Mouse (Mus musculus) limb, embryonic 14.5 days (tissue): ENCODE measurements around the gene Nkx1-2. TPM values are rescaled to one million over a fixed set of nuclear protein-coding genes. Genes with fewer than 3 reads are reported as not detected.
A peak's percentile ranks its signal among the peaks of the same experiment; 100 is the strongest.

Source experiments
- ATAC-seq: fragments of 200-750 bp; cut with Nextera tagmentation; 2 replicates; pipeline ENCODE4 v1.8.0; 2017; ENCODE audit warnings: low read depth, moderate number of reproducible peaks, moderate TSS enrichment; ENCODE audit not compliant: low FRiP score
- DNase-seq: peaks from one replicate; pipeline ENCODE4 v3.0.0-alpha.2; 2015; ENCODE audit warnings: low spot score
- H3K27ac ChIP-seq: fragments of 300-500 bp; sonication (generic); replicated peaks from 2 replicates; pipeline ENCODE4 v1.5.1; 2014; ENCODE audit warnings: low read depth, mild to moderate bottlenecking, low read length, moderate library complexity, mixed read lengths
- H3K27me3 ChIP-seq: fragments of 300-500 bp; sonication (generic); 2 replicates; pipeline ENCODE4 v1.6.1; 2014; ENCODE audit warnings: low read length, mixed read lengths; ENCODE audit not compliant: control insufficient read depth, insufficient read depth
- H3K36me3 ChIP-seq: fragments of 300-500 bp; sonication (generic); 2 replicates; pipeline ENCODE4 v1.6.1; 2014; ENCODE audit warnings: mild to moderate bottlenecking, low read length, moderate library complexity, mixed read lengths; ENCODE audit not compliant: control insufficient read depth, insufficient read depth
- H3K4me1 ChIP-seq: fragments of 300-500 bp; sonication (generic); 2 replicates; pipeline ENCODE4 v1.6.1; 2014; ENCODE audit warnings: antibody characterized with exemption, low read length, mixed read lengths; ENCODE audit not compliant: control insufficient read depth, insufficient read depth
- H3K4me2 ChIP-seq: fragments of 300-500 bp; sonication (generic); replicated peaks from 2 replicates; pipeline ENCODE4 v1.6.1; 2014; ENCODE audit warnings: low read depth, mild to moderate bottlenecking, low read length, moderate library complexity; ENCODE audit not compliant: severe bottlenecking
- H3K4me3 ChIP-seq: fragments of 300-500 bp; sonication (generic); replicated peaks from 2 replicates; pipeline ENCODE4 v1.5.1; 2014; ENCODE audit warnings: low read length
- H3K9ac ChIP-seq: fragments of 300-500 bp; sonication (generic); 2 replicates; pipeline ENCODE4 v1.6.1; 2014; ENCODE audit warnings: mild to moderate bottlenecking, low read depth, low read length, moderate library complexity; ENCODE audit not compliant: severe bottlenecking
- H3K9me3 ChIP-seq: fragments of 300-500 bp; sonication (generic); 2 replicates; pipeline ENCODE4 v1.6.1; 2016; ENCODE audit warnings: low read length; ENCODE audit not compliant: control insufficient read depth
- POLR2A ChIP-seq: fragments of 200-500 bp; IDR thresholded peaks from 2 replicates; pipeline ENCODE4 v1.8.0; 2012; ENCODE audit warnings: inconsistent platforms, mild to moderate bottlenecking, moderate library complexity, borderline replicate concordance; ENCODE audit not compliant: insufficient read depth, insufficient read length; ENCODE audit errors: extremely low read depth
- WGBS: fragments of 180-500 bp; shearing (Covaris S2); extraction: QIAGEN DNeasy Blood & Tissue Kit; methylation state at CpG from one replicate; pipeline ENCODE4 v1.1.7; 2014; 5-methylcytosine and 5-hydroxymethylcytosine counted together
- polyA plus RNA-seq, 2 experiments: library from polyadenylated mRNA; depleted of rRNA in 1 of 2; stranded (reverse) in 1 of 2; unstranded in 1 of 2; fragments of >200 nt; fragmentation: Nextera tagmentation in 1 of 2; extraction: Ambion mirVana in 1 of 2; gene quantifications; 2 replicates each; pipeline versions ENCODE4 v1.2.1 to v1.2.3; 2012 to 2014

Gene Nkx1-2
- polyA plus RNA-seq, 2 experiments: 0.08 to 0.10 TPM

GRCm38 (mm10) chr7:132604720-132605119 is 5.3 kb upstream of the Nkx1-2 start:
- DNase-seq: no peak
- peaks cover 7% of the 10 kb centered on the region; the same call in 1 of the 2 replicates for H3K4me1 ChIP-seq
- no peak for ATAC-seq
- H3K9me3 ChIP-seq: no peaks in the 10 kb centered on the region
- no peak overlapping the region for H3K27ac ChIP-seq
- 84% methylated on average over 4 of the region's 4 CpGs for WGBS
- H3K27me3 ChIP-seq: peaks cover 32% of the 10 kb centered on the region
- no peaks in the 10 kb centered on the region for H3K36me3 ChIP-seq
- no peak overlapping the region for H3K4me2 ChIP-seq
- no peak overlapping the region for H3K4me3 ChIP-seq
- TF ChIP-seq POLR2A: no peak
- H3K9ac ChIP-seq: no peak overlapping the region

GRCm38 (mm10) chr7:132600926-132601325 is 1.5 kb upstream of the Nkx1-2 start:
- Histone ChIP-seq H3K9me3 (no peaks in the 10 kb centered on the region), H3K9ac (no peak overlapping the region), H3K4me1 (peaks cover 24% of the 10 kb centered on the region), H3K27me3 (peaks cover 70% of the 10 kb centered on the region), H3K4me3 (no peak overlapping the region), H3K4me2 (no peak overlapping the region), H3K36me3 (no peaks in the 10 kb centered on the region), H3K27ac (no peak overlapping the region)
- no peak for DNase-seq
- TF ChIP-seq POLR2A: no peak
- no peak for ATAC-seq
- WGBS: 16% methylated on average over 8 of the region's 8 CpGs

- H3K36me3 ChIP-seq: no peaks in the 10 kb centered on the region
- H3K9ac ChIP-seq: no peak overlapping the region
- DNase-seq (no peak), ATAC-seq (no peak)
- H3K27ac ChIP-seq: no peak overlapping the region
- peak overlapping the region; percentile 85 for H3K4me2 ChIP-seq
- H3K4me1 ChIP-seq: peaks cover 24% of the 10 kb centered on the region
- TF ChIP-seq POLR2A: no peak
- no peaks in the 10 kb centered on the region for H3K9me3 ChIP-seq
- H3K27me3 ChIP-seq: peaks cover 76% of the 10 kb centered on the region
- 2% methylated on average over 9 of the region's 9 CpGs for WGBS
- peak overlapping the region; percentile 37 for H3K4me3 ChIP-seq
Measured at GRCm38 (mm10) chr7:132600026-132600425, 589 bp upstream of the Nkx1-2 start.

- H3K36me3 ChIP-seq: no peaks in the 10 kb centered on the region
- peaks cover 71% of the 10 kb centered on the region for H3K27me3 ChIP-seq
- H3K27ac ChIP-seq: no peak overlapping the region
- TF ChIP-seq POLR2A: no peak
- peak overlapping the region; percentile 45 for H3K4me3 ChIP-seq
- H3K9me3 ChIP-seq: no peaks in the 10 kb centered on the region
- DNase-seq (no peak), ATAC-seq (0 out of 2 replicates have a peak, but pooled peaks have one; percentile 12)
- peak overlapping the region; percentile 89 for H3K4me2 ChIP-seq
- H3K9ac ChIP-seq: peak overlapping the region; percentile 44
- peaks cover 24% of the 10 kb centered on the region for H3K4me1 ChIP-seq
- 0% methylated on average over 51 of the region's 60 CpGs for WGBS
Measured at GRCm38 (mm10) chr7:132597251-132598041, 2.0 kb downstream of the Nkx1-2 start.

- no peaks in the 10 kb centered on the region for H3K36me3 ChIP-seq
- 0 out of 2 replicates have a peak overlapping the region, but pooled peaks have one; percentile 44 for H3K9ac ChIP-seq
- peaks cover 64% of the 10 kb centered on the region for H3K27me3 ChIP-seq
- H3K27ac ChIP-seq: no peak overlapping the region
- peak overlapping the region; percentile 89 for H3K4me2 ChIP-seq
- H3K9me3 ChIP-seq: no peaks in the 10 kb centered on the region
- ATAC-seq (no peak), DNase-seq (no peak)
- H3K4me3 ChIP-seq: peak overlapping the region; percentile 45
- 13% methylated on average over 24 of the region's 26 CpGs for WGBS
- H3K4me1 ChIP-seq: peaks cover 24% of the 10 kb centered on the region
- TF ChIP-seq POLR2A: no peak
Measured at GRCm38 (mm10) chr7:132596557-132597250, 2.7 kb downstream of the Nkx1-2 start.
